10 mouse cellular contexts compared by ENCODE assay signal in genomic region chr6:38882728-38883171, GRCm38 (mm10). TPM values are rescaled to one million over a fixed set of nuclear protein-coding genes. Genes with fewer than 3 reads are reported as not detected.
DNase-seq lines count a peak whose midpoint lies in the region; ATAC-seq and TF ChIP-seq lines count a peak whose summit lies in the region.
"Had no signal": no experiment of that assay in that cellular context is flagged by ENCODE, and none has a peak within 500 bp of the region (broad histone marks: within the 10 kb centered on the region; RNA-seq: fewer than 3 reads in every experiment).

No protein-coding gene starts in this region.

- no peaks in the 10 kb centered on the region for H3K79me2 ChIP-seq in myocyte (ENCODE audit: control insufficient read depth, insufficient read depth)

- no peak for DNase-seq in liver, embryonic 11.5 days (ENCODE audit: low spot score)
- DNase-seq in brain, embryonic 14.5 days (ENCODE audit: low read depth), result peak; percentile 30
- DNase-seq in cerebellum, postnatal 36 days, result peak; percentile 52 to 57
- no peak for DNase-seq in adrenal gland, adult 2 months
- no peak for DNase-seq in spleen, postnatal 4 days (ENCODE audit: low spot score in 2 of 2)
- DNase-seq in thymus, adult 18-20 months, result no peak
- DNase-seq: embryo, embryonic 11 days had no signal

- H3ac ChIP-seq in myocyte (ENCODE audit: control insufficient read depth, insufficient read length), result no peak overlapping the region

- WGBS in liver, embryonic 15.5 days (ENCODE audit: insufficient replicate concordance), result 50% methylated on average over 6 of the region's 6 CpGs
- 66% methylated on average over 6 of the region's 6 CpGs for WGBS in liver, embryonic 11.5 days

- no peak for TF ChIP-seq POLR2A in brain, embryonic 14.5 days (IDR thresholded peaks at IDR 0.05; ENCODE audit: borderline replicate concordance, extremely low read depth, insufficient read depth, insufficient read length, poor library complexity, severe bottlenecking)
- no peak for TF ChIP-seq POLR2A in myocyte (IDR thresholded peaks at IDR 0.05; ENCODE audit: insufficient read length, low read depth)

- peaks cover 21% of the 10 kb centered on the region; the same call in 1 of the 2 replicates for H3K27me3 ChIP-seq in liver, embryonic 15.5 days
- H3K27me3 ChIP-seq in liver, embryonic 11.5 days (replicated peaks; ENCODE audit: control insufficient read depth, insufficient read depth, low read length), result peaks cover 2% of the 10 kb centered on the region; the same call in 1 of the 2 replicates
- no peaks in the 10 kb centered on the region for H3K27me3 ChIP-seq in myocyte (ENCODE audit: control insufficient read depth, insufficient read depth, insufficient read length)

- no peaks in the 10 kb centered on the region for H3K36me3 ChIP-seq in liver, embryonic 15.5 days (replicated peaks)
- H3K36me3 ChIP-seq in liver, embryonic 11.5 days (ENCODE audit: control insufficient read depth, insufficient read depth, low read length), result no peaks in the 10 kb centered on the region
- H3K36me3 ChIP-seq in myocyte (ENCODE audit: control insufficient read depth, insufficient read depth), result no peaks in the 10 kb centered on the region

- H3K4me3 ChIP-seq in liver, embryonic 15.5 days (replicated peaks), result no peak overlapping the region
- no peak overlapping the region for H3K4me3 ChIP-seq in liver, embryonic 11.5 days (ENCODE audit: low read depth, low read length)
- H3K4me3 ChIP-seq in myocyte, result no peak overlapping the region

- peaks cover 71% of the 10 kb centered on the region for H3K4me1 ChIP-seq in liver, embryonic 15.5 days (replicated peaks)
- H3K4me1 ChIP-seq in liver, embryonic 11.5 days (replicated peaks; ENCODE audit: control insufficient read depth, insufficient read depth, low read length), result peaks cover 28% of the 10 kb centered on the region

- H3K9ac ChIP-seq in liver, embryonic 15.5 days, result no peak overlapping the region
- no peak overlapping the region for H3K9ac ChIP-seq in liver, embryonic 11.5 days (ENCODE audit: low read depth, low read length)

- no peak overlapping the region for H3K4me2 ChIP-seq in liver, embryonic 15.5 days
- no peak overlapping the region for H3K4me2 ChIP-seq in liver, embryonic 11.5 days
- H3K4me2 ChIP-seq in myocyte (ENCODE audit: low read depth), result peak overlapping the region; percentile 56

- no peaks in the 10 kb centered on the region for H3K9me3 ChIP-seq in liver, embryonic 15.5 days (replicated peaks)
- H3K9me3 ChIP-seq in liver, embryonic 11.5 days (ENCODE audit: control insufficient read depth, low read length), result no peaks in the 10 kb centered on the region

- no peak for TF ChIP-seq CTCF in brain, embryonic 14.5 days (IDR thresholded peaks at IDR 0.05; ENCODE audit: borderline replicate concordance, extremely low read depth, insufficient read depth, insufficient read length)

- no peak for ATAC-seq in liver, embryonic 15.5 days (ENCODE audit: insufficient read depth)
- no peak for ATAC-seq in liver, embryonic 11.5 days (replicated peaks; ENCODE audit: low FRiP score)
- ATAC-seq: inflammation-experienced regulatory T-cells, adult 6 months had no signal

- H3K27ac ChIP-seq in liver, embryonic 15.5 days (replicated peaks), result 0 out of 2 replicates have a peak overlapping the region, but pooled peaks have one; percentile 26
- H3K27ac ChIP-seq in liver, embryonic 11.5 days (ENCODE audit: low read depth, low read length), result no peak overlapping the region

TF ChIP-seq in myocyte, 11 proteins besides CTCF, POLR2A, EP300 and RAD21:
- TF ChIP-seq TCF3 (IDR thresholded peaks at IDR 0.05; ENCODE audit: insufficient read length, low read depth), result no peak
- no peak for TF ChIP-seq TCF12 (IDR thresholded peaks at IDR 0.05; ENCODE audit: insufficient read depth, poor library complexity, severe bottlenecking)
- no peak for TF ChIP-seq REST (IDR thresholded peaks at IDR 0.05; ENCODE audit: insufficient read depth, insufficient read length)
- TF ChIP-seq CEBPB (IDR thresholded peaks at IDR 0.05; ENCODE audit: insufficient read depth, poor library complexity, severe bottlenecking), result no peak
- no peak for TF ChIP-seq MAX (IDR thresholded peaks at IDR 0.05; ENCODE audit: low read depth)
- no peak for TF ChIP-seq SRF (IDR thresholded peaks at IDR 0.05; ENCODE audit: control insufficient read depth, insufficient read length, low read depth)
- TF ChIP-seq E2F4 (IDR thresholded peaks at IDR 0.05; ENCODE audit: insufficient read depth), result no peak
- TF ChIP-seq MYOG (IDR thresholded peaks at IDR 0.05; ENCODE audit: control insufficient read depth in 1 of 3, insufficient read depth in 1 of 3, insufficient read length in 2 of 3, low read depth in 2 of 3), result no peak
- no peak for TF ChIP-seq POLR2AphosphoS2 (IDR thresholded peaks at IDR 0.05; ENCODE audit: insufficient read length, low read depth)
- no peak for TF ChIP-seq USF1 (IDR thresholded peaks at IDR 0.05; ENCODE audit: low read depth)
- no peak for TF ChIP-seq MYOD1 (IDR thresholded peaks at IDR 0.05; ENCODE audit: control insufficient read depth in 1 of 3, insufficient read length in 2 of 3, low read depth in 2 of 3)

RNA-seq across cellular contexts. Expression of gene Hipk2, which starts 6.8 kb away (rescaled TPM):
- 18.0 and 23.4 TPM in 2 replicates for polyA plus RNA-seq in liver, embryonic 15.5 days (2015; fragmentation: Nextera tagmentation; extraction: Ambion mirVana)
- 21.4 and 27.4 TPM in 2 replicates for polyA plus RNA-seq in liver, embryonic 11.5 days (2014; fragmentation: Nextera tagmentation; extraction: Ambion mirVana)
- polyA plus RNA-seq in brain, embryonic 14.5 days (2012; rRNA removed), result 25.9 and 48.7 TPM in 2 replicates
- polyA plus RNA-seq in myocyte (2012; fragmentation: generic; extraction: Trizol), result 11.3 TPM
- total RNA-seq in adrenal gland, adult 2 months (2021), result 100 to 1,000 TPM in 1 of 2 experiments, 10 to 100 TPM in 1; 98.6 to 163 TPM
- 85.1 and 97.1 TPM in 2 replicates for polyA plus RNA-seq in adrenal gland, adult 2 months (2012; rRNA removed)

RNA-seq across cellular contexts. Expression of gene Tbxas1, which starts 7.5 kb away (rescaled TPM):
- 9.0 and 10.4 TPM in 2 replicates for polyA plus RNA-seq in liver, embryonic 15.5 days (2015; fragmentation: Nextera tagmentation; extraction: Ambion mirVana)
- polyA plus RNA-seq in liver, embryonic 11.5 days (2014; fragmentation: Nextera tagmentation; extraction: Ambion mirVana), result 11.5 and 12.0 TPM in 2 replicates
- polyA plus RNA-seq in brain, embryonic 14.5 days (2012; rRNA removed), result 0.93 and 0.97 TPM in 2 replicates
- polyA plus RNA-seq in myocyte (2012; fragmentation: generic; extraction: Trizol), result not detected
- total RNA-seq in adrenal gland, adult 2 months (2021), result 1 to 10 TPM; 7.5 to 8.5 TPM
- 3.3 and 4.0 TPM in 2 replicates for polyA plus RNA-seq in adrenal gland, adult 2 months (2012; rRNA removed)

Comparison
In these comparisons a context has a peak if more than half of its experiments do, and no peak if none do; other contexts are left out.
1. DNase-seq: peak in brain, embryonic 14.5 days (single experiment) and cerebellum, postnatal 36 days (2 of 2); none in liver, embryonic 11.5 days (single experiment), adrenal gland, adult 2 months (single experiment), spleen, postnatal 4 days (0 of 2) and thymus, adult 18-20 months (0 of 2).